Mouse (Mus musculus) embryonic fibroblast, embryonic 13.5 days (primary cell): Measurements from ENCODE around the gene Prokr2. TPM values are rescaled to one million over a fixed set of nuclear protein-coding genes. Genes with fewer than 3 reads are reported as not detected.
"Not testable (repeated sequence)": the region's sequence is repeated elsewhere in the genome, so short reads cannot be mapped to it uniquely, and the experiment has no call there.

ENCODE experiments used
- H3K27ac ChIP-seq: 2 replicates; pipeline ENCODE4 v1.5.1; 2012; ENCODE audit warnings: low read length, control low read depth, inconsistent platforms; ENCODE audit not compliant: insufficient read depth
- H3K4me1 ChIP-seq: 2 replicates; pipeline ENCODE4 v1.6.1; 2011; ENCODE audit warnings: low read length; ENCODE audit not compliant: control insufficient read depth, insufficient read depth
- H3K4me3 ChIP-seq: 2 replicates; pipeline ENCODE4 v1.5.1; 2011; ENCODE audit warnings: mild to moderate bottlenecking, control low read depth, low read length; ENCODE audit not compliant: insufficient read depth
- CTCF ChIP-seq: IDR thresholded peaks from 2 replicates; pipeline ENCODE4 v1.5.1; 2011; ENCODE audit warnings: mild to moderate bottlenecking, control low read depth, low read length, moderate library complexity, borderline replicate concordance; ENCODE audit not compliant: insufficient read depth
- POLR2A ChIP-seq: IDR thresholded peaks from 2 replicates; pipeline ENCODE4 v1.6.1; 2011; ENCODE audit warnings: low read depth, mild to moderate bottlenecking, control low read depth, low read length, moderate library complexity
- polyA plus RNA-seq: library from polyadenylated mRNA; stranded (reverse); fragments of >200 nt; gene quantifications from 2 replicates; pipeline ENCODE4 v1.2.4, GENCODE M21; 2011; ENCODE audit warnings: low read depth; ENCODE audit not compliant: missing spikeins, insufficient read length

The Prokr2 gene
- polyA plus RNA-seq, 1 experiment, result 0.91 TPM

DNA sequence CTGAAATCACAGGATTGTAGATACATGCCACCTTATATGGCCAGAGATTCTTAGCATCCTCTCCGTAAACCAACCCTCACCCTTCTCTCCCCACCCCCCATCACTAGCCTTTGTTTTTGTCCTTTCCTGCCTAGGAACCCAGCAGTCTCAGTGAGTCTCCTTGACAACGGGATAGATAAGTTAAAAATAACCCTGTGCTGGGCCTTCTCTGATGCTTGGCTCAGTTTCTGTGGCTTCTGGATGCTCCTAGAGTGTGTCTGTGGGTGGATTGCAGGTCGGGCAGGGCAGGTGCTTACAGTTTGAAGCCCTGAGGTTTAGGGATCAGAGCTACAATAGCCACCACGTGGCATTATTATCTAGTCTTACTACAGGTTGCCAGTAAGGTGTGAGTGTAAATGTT, 93.2 kb downstream of the Prokr2 start:
- H3K4me1 ChIP-seq, result no peaks in the 10 kb centered on the region
- TF ChIP-seq POLR2A (no peak), CTCF (no peak)
- H3K4me3 ChIP-seq, result no peak overlapping the region
- H3K27ac ChIP-seq, result no peak overlapping the region

DNA sequence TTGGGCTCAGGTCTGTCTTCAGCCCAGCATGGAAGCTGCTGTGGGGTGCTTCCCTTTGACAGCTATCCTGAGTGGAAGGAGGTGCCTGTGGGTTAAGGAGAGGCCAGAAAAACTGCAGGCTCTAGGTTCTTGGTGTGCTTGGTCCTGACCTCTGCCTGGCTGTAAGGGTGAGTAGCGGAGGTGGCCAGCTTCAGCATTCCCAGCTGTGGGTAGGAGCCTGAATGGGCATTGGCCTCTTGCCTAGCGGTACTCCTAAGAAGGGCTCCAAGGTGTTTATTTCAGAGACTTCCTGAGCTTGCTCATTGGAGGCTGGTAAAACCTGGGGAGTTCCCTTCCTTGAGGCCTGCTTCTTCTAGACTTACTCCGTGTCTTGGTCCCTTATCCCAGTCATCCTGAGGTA, 94.0 kb downstream of the Prokr2 start:
- no peak overlapping the region for H3K4me3 ChIP-seq
- H3K4me1 ChIP-seq, result peaks cover under 1% of the 10 kb centered on the region; the same call in 1 of the 2 replicates
- H3K27ac ChIP-seq, result no peak overlapping the region
- no peak for TF ChIP-seq POLR2A
- no peak for TF ChIP-seq CTCF

DNA sequence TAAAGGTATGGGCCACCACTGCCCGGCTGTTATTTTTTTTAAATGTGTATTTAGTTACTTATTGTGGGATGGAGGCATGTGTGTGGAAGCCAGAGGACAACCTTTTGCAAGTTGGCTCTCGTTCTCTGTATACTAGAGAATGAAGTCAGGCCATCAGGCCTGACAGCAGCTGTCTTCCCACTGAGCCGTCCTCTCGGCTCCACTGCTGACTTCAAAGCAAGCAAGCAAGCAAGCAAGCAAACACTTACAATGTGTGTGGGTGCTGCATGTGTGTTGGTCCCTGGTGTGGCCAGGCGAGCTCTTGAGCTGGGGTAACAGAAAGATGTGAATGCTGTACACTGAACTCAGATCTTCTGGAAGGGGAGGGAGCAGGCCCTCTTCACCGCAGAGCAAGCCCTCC, 94.4 kb downstream of the Prokr2 start:
- TF ChIP-seq CTCF, result no peak
- Histone ChIP-seq H3K4me1 (peaks cover 2% of the 10 kb centered on the region; the same call in 1 of the 2 replicates), H3K27ac (no peak overlapping the region), H3K4me3 (no peak overlapping the region)

DNA sequence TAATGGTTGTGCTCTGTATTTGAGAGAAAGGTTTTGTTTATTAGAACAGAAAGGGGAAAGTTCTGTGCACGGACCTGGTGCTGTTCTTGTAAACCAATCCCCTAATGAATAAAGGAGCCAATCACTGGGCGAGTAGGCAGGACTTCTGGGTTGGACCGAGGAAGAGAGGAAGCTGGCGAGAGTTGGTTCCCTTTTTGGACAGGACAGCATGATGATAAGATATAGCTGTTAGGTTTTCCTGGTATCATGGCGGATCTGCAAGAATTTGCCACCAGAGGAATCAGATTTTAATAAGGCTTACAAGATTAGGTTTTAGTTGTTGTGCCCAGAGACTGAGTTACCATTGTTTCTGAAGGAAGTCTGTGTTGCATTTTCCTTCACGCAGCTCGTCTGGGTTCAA, 96.0 kb downstream of the Prokr2 start:
- H3K4me1 ChIP-seq, H3K27ac ChIP-seq, H3K4me3 ChIP-seq: not testable (repeated sequence)

Other genes with a start within 250 kb of the Prokr2 start
- gene Slc23a2, start 240.3 kb downstream of the Prokr2 start, polyA plus RNA-seq, result 18.1 and 21.8 TPM in 2 replicates
- gene Tmem230, start 137.6 kb downstream of the Prokr2 start, polyA plus RNA-seq, result 31.5 and 32.8 TPM in 2 replicates
- 148 and 203 TPM in 2 replicates for gene Pcna, start 132.1 kb downstream of the Prokr2 start, polyA plus RNA-seq
- gene Cds2, start 122.3 kb downstream of the Prokr2 start, polyA plus RNA-seq, result 52.2 and 53.5 TPM in 2 replicates
- 17.9 and 36.2 TPM in 2 replicates for gene Gpcpd1, start 202.3 kb upstream of the Prokr2 start, polyA plus RNA-seq